Mouse (Mus musculus) CH12.LX (cell line): ENCODE results near the gene Gm20388.

Source experiments
- CHD1 ChIP-seq: IDR thresholded peaks from 2 replicates; pipeline ENCODE4 v1.6.1; 2012; ENCODE audit warnings: low read depth, low read length, improper control_type of control experiment, inconsistent platforms
- CHD2 ChIP-seq: IDR thresholded peaks from 2 replicates; pipeline ENCODE4 v1.6.1; 2011; ENCODE audit warnings: low read length, improper control_type of control experiment
- CTCF ChIP-seq, 2 experiments: IDR thresholded peaks in 1 of 2; conservative IDR thresholded peaks in 1 of 2; 2 replicates each; pipeline ENCODE4 v1.5.1; 2011 to 2012; ENCODE audit warnings: low read depth in 2 of 2, low read length in 2 of 2, improper control_type of control experiment in 1 of 2, inconsistent platforms in 1 of 2, mild to moderate bottlenecking in 1 of 2, moderate library complexity in 1 of 2
- E2F4 ChIP-seq: IDR thresholded peaks from 2 replicates; pipeline ENCODE4 v1.6.1; 2011; ENCODE audit warnings: low read depth, low read length, improper control_type of control experiment; ENCODE audit not compliant: insufficient replicate concordance
- KAT2A ChIP-seq: IDR thresholded peaks from 2 replicates; pipeline ENCODE4 v1.6.1; 2012; ENCODE audit warnings: low read length, improper control_type of control experiment, inconsistent platforms; ENCODE audit not compliant: insufficient replicate concordance
- MAX ChIP-seq: IDR thresholded peaks from 2 replicates; pipeline ENCODE4 v1.6.1; 2011; ENCODE audit warnings: low read length, improper control_type of control experiment
- POLR2AphosphoS2 ChIP-seq: IDR thresholded peaks from 2 replicates; pipeline ENCODE4 v1.6.1; 2011; ENCODE audit warnings: low read depth, low read length, improper control_type of control experiment
- USF1 ChIP-seq: IDR thresholded peaks from 2 replicates; pipeline ENCODE4 v1.6.1; 2014; ENCODE audit warnings: low read depth, mild to moderate bottlenecking, inconsistent platforms, low read length, improper control_type of control experiment
- USF2 ChIP-seq: conservative IDR thresholded peaks from 2 replicates; pipeline ENCODE4 v1.6.1; 2011; ENCODE audit warnings: low read depth, low read length, improper control_type of control experiment
- ZKSCAN1 ChIP-seq: IDR thresholded peaks from 2 replicates; pipeline ENCODE4 v1.6.1; 2012; ENCODE audit warnings: low read depth, inconsistent platforms, low read length, improper control_type of control experiment, borderline replicate concordance
- ZNF384 ChIP-seq: IDR thresholded peaks from 2 replicates; pipeline ENCODE4 v1.6.1; 2012; ENCODE audit warnings: low read depth, low read length, improper control_type of control experiment, inconsistent platforms

GRCm38 (mm10) chr8:122180116-122180515 lies 2269.5 kb downstream of the Gm20388 start:
- TF ChIP-seq CHD2 (no peak), USF1 (no peak), ZKSCAN1 (no peak), CTCF (conservative IDR thresholded peaks at IDR 0.05 in 1 of 2, IDR thresholded peaks at IDR 0.05 in 1 of 2; ENCODE audit: low read depth in 2 of 2, low read length in 2 of 2) (no peak), KAT2A (no peak), E2F4 (no peak), ZNF384 (no peak), CHD1 (no peak), POLR2AphosphoS2 (no peak), USF2 (no peak), MAX (no peak)
